Comparison of ENCODE assay signal across 8 mouse cellular contexts in the genomic region with DNA sequence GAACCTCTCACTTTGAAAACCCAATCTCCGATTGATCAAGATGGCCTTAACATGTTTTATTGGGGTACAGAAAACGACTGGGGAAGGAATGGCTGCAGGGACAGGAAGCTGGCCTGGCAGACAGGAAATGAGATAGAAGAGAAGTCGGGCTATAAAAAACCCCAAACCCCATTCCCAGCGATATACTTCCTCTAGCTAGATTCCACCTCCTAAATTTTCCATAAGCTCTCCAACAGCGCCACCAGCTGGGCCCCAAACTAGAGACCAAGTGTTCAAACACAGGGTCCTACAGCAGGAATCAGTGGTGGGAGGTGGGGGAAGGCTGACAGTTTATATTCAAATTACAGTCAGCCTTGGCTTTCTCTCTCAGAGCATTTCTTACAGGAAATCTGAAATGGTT. TPM values are rescaled to one million over a fixed set of nuclear protein-coding genes. Genes with fewer than 3 reads are reported as not detected.
DNase-seq lines count a peak whose midpoint lies in the region; ATAC-seq lines count a peak whose summit lies in the region.

No protein-coding gene starts in this region.

- WGBS in heart, embryonic 12.5 days: 35% methylated on average over 5 of the region's 5 CpGs

- H3K27me3 ChIP-seq in heart, embryonic 12.5 days (replicated peaks): no peaks in the 10 kb centered on the region

- H3K36me3 ChIP-seq in heart, embryonic 12.5 days: no peaks in the 10 kb centered on the region

- H3K4me3 ChIP-seq in heart, embryonic 12.5 days: no peak overlapping the region

- no peak for ATAC-seq in heart, embryonic 12.5 days (ENCODE audit: insufficient number of reproducible peaks, low FRiP score)

- H3K9me3 ChIP-seq in heart, embryonic 12.5 days (replicated peaks): no peaks in the 10 kb centered on the region

- H3K4me2 ChIP-seq in heart, embryonic 12.5 days: no peak overlapping the region

- H3K9ac ChIP-seq in heart, embryonic 12.5 days: no peak overlapping the region

- intact Hi-C loops in left cerebral cortex, postnatal 36 days (cut with DNase I): no loop called here

- DNase-seq in heart, adult 18-20 months: peak; percentile 8 to 37
- DNase-seq in spleen, postnatal 36 days (ENCODE audit: low spot score in 2 of 2): peak; percentile 18 to 29
- DNase-seq in spleen, adult 12 weeks (ENCODE audit: low spot score): no peak
- peak; percentile 44 for DNase-seq in embryo, embryonic 10 days (ENCODE audit: low spot score)
- peak; percentile 40 to 47 for DNase-seq in kidney, postnatal 25 days
- peak; percentile 23 to 24 for DNase-seq in right cerebral cortex, postnatal 10 days (ENCODE audit: low spot score in 2 of 2)
- DNase-seq in left cerebral cortex, postnatal 36 days (ENCODE audit: low spot score in 2 of 2): no peak

- no peaks in the 10 kb centered on the region for H3K4me1 ChIP-seq in heart, embryonic 12.5 days (replicated peaks)

- no peak overlapping the region for H3K27ac ChIP-seq in heart, embryonic 12.5 days (ENCODE audit: poor library complexity, severe bottlenecking)

RNA-seq across cellular contexts. Expression of gene Tmem26, which starts 35.8 kb away (rescaled TPM):
- total RNA-seq in heart, adult 18-20 months (2021): under 1 TPM; 0.27 to 0.41 TPM
- 6.3 and 6.8 TPM in 2 replicates for polyA plus RNA-seq in heart, embryonic 12.5 days (2016; fragmentation: Nextera tagmentation; extraction: Ambion mirVana)
- under 1 TPM; 0.10 to 0.34 TPM for total RNA-seq in left cerebral cortex, postnatal 36 days (2021)

Comparison
In these comparisons a context has a peak if more than half of its experiments do, and no peak if none do; other contexts are left out.
1. DNase-seq: peak in heart, adult 18-20 months (2 of 2), spleen, postnatal 36 days (2 of 2), embryo, embryonic 10 days (single experiment), kidney, postnatal 25 days (2 of 2) and right cerebral cortex, postnatal 10 days (2 of 2); none in spleen, adult 12 weeks (single experiment) and left cerebral cortex, postnatal 36 days (0 of 2).